Mouse (Mus musculus): ENCODE measurements around the gene C330021F23Rik. TPM values are rescaled to one million over a fixed set of nuclear protein-coding genes. Genes with fewer than 3 reads are reported as not detected.

The C330021F23Rik gene
- total RNA-seq, 1 experiment, result 4.6 TPM

- Histone ChIP-seq H3K27ac (ENCODE audit: insufficient read depth, low read depth, low read length, poor library complexity, severe bottlenecking) (no peak overlapping the region), H3K36me3 (ENCODE audit: control insufficient read depth, insufficient read depth, low read length, poor library complexity, severe bottlenecking) (peaks cover 76% of the 10 kb centered on the region), H3K4me3 (ENCODE audit: insufficient read depth in 1 of 2, low read depth in 1 of 2, low read length in 2 of 2, poor library complexity in 1 of 2, severe bottlenecking in 1 of 2) (no peak overlapping the region), H3K4me1 (ENCODE audit: control insufficient read depth in 2 of 2, insufficient read depth in 2 of 2, low read length in 2 of 2, poor library complexity in 1 of 2) (peaks cover 0 to 16% of the 10 kb centered on the region in 2 experiments; a peak in 1 of 4 replicates), H3K9ac (ENCODE audit: insufficient read depth, low read depth, low read length, poor library complexity, severe bottlenecking) (no peak overlapping the region), H3K9me3 (ENCODE audit: control insufficient read depth, insufficient read depth, low read depth, low read length) (no peaks in the 10 kb centered on the region)
- no peak for DNase-seq (ENCODE audit: low read depth, low spot score)
- in situ Hi-C loops (cut with MboI; ENCODE audit: low sequenced_read_pairs in 2 of 2, unreplicated experiment in 2 of 2), result no loop called here
- no peak for TF ChIP-seq HCFC1 (IDR thresholded peaks at IDR 0.05; ENCODE audit: borderline replicate concordance, insufficient read depth, low read length)
- TF ChIP-seq ZC3H11A (IDR thresholded peaks at IDR 0.05; ENCODE audit: borderline replicate concordance, low read depth, low read length), result no peak
- TF ChIP-seq CHD2 (IDR thresholded peaks at IDR 0.05; ENCODE audit: low read depth, low read length), result no peak
- no peak for TF ChIP-seq MAFK (IDR thresholded peaks at IDR 0.05; ENCODE audit: insufficient read depth, low read depth, low read length)
- no peak for TF ChIP-seq ZNF384 (IDR thresholded peaks at IDR 0.05; ENCODE audit: low read depth, low read length)
These were observed 42.0 kb downstream of the C330021F23Rik start for GRCm38 (mm10) chr8:3609816-3610150.

GRCm38 (mm10) chr8:3621199-3621970 is 53.6 kb downstream of the C330021F23Rik start, which contains the start of the genes Xab2 and Pet100:
TSS of gene Xab2 (minus strand) at chr8:3621316.
TSS of gene Pet100 (plus strand) at chr8:3621548.
- no peaks in the 10 kb centered on the region for H3K9me3 ChIP-seq (ENCODE audit: control insufficient read depth, insufficient read depth, low read depth, low read length)
- H3K27ac ChIP-seq (ENCODE audit: insufficient read depth, low read depth, low read length, poor library complexity, severe bottlenecking), result no peak within 1 kb of the TSS
- peak within 1 kb of the TSS; percentile 87 to 96 for H3K4me3 ChIP-seq (ENCODE audit: insufficient read depth in 1 of 2, low read depth in 1 of 2, low read length in 2 of 2, poor library complexity in 1 of 2, severe bottlenecking in 1 of 2)
- in situ Hi-C loops (cut with MboI; ENCODE audit: low sequenced_read_pairs in 2 of 2, unreplicated experiment in 2 of 2), result no loop called here
- H3K36me3 ChIP-seq (ENCODE audit: control insufficient read depth, insufficient read depth, low read length, poor library complexity, severe bottlenecking), result peaks cover 12% of the 10 kb centered on the region
- DNase-seq (ENCODE audit: low read depth, low spot score), result peak; percentile 100
- 0 out of 4 replicates have a peak, but pooled peaks cover 0 to 2% of the 10 kb centered on the region in 2 experiments for H3K4me1 ChIP-seq (ENCODE audit: control insufficient read depth in 2 of 2, insufficient read depth in 2 of 2, low read length in 2 of 2, poor library complexity in 1 of 2)
- peak; percentile 93 for TF ChIP-seq CHD2 (IDR thresholded peaks at IDR 0.05; ENCODE audit: low read depth, low read length)
- TF ChIP-seq MAFK (IDR thresholded peaks at IDR 0.05; ENCODE audit: insufficient read depth, low read depth, low read length), result no peak
- TF ChIP-seq HCFC1 (IDR thresholded peaks at IDR 0.05; ENCODE audit: borderline replicate concordance, insufficient read depth, low read length), result peak; percentile 93
- peak within 1 kb of the TSS; percentile 89 for H3K9ac ChIP-seq (ENCODE audit: insufficient read depth, low read depth, low read length, poor library complexity, severe bottlenecking)

GRCm38 (mm10) chr8:3622119-3622518 is 54.3 kb downstream of the C330021F23Rik start:
- H3K9ac ChIP-seq (ENCODE audit: insufficient read depth, low read depth, low read length, poor library complexity, severe bottlenecking), result peak overlapping the region; percentile 77; the same call in 1 of the 2 replicates
- in situ Hi-C loops (cut with MboI; ENCODE audit: low sequenced_read_pairs in 2 of 2, unreplicated experiment in 2 of 2), result no loop called here
- H3K36me3 ChIP-seq (ENCODE audit: control insufficient read depth, insufficient read depth, low read length, poor library complexity, severe bottlenecking), result peaks cover 11% of the 10 kb centered on the region
- DNase-seq (ENCODE audit: low read depth, low spot score), result no peak
- H3K9me3 ChIP-seq (ENCODE audit: control insufficient read depth, insufficient read depth, low read depth, low read length), result no peaks in the 10 kb centered on the region
- H3K4me1 ChIP-seq (ENCODE audit: control insufficient read depth in 2 of 2, insufficient read depth in 2 of 2, low read length in 2 of 2, poor library complexity in 1 of 2), result 0 out of 4 replicates have a peak, but pooled peaks cover 0 to 2% of the 10 kb centered on the region in 2 experiments
- H3K27ac ChIP-seq (ENCODE audit: insufficient read depth, low read depth, low read length, poor library complexity, severe bottlenecking), result no peak overlapping the region
- TF ChIP-seq ZNF384 (IDR thresholded peaks at IDR 0.05; ENCODE audit: low read depth, low read length) (no peak), HCFC1 (IDR thresholded peaks at IDR 0.05; ENCODE audit: borderline replicate concordance, insufficient read depth, low read length) (no peak), ZC3H11A (IDR thresholded peaks at IDR 0.05; ENCODE audit: borderline replicate concordance, low read depth, low read length) (no peak), MAFK (IDR thresholded peaks at IDR 0.05; ENCODE audit: insufficient read depth, low read depth, low read length) (no peak), CHD2 (IDR thresholded peaks at IDR 0.05; ENCODE audit: low read depth, low read length) (no peak)
- H3K4me3 ChIP-seq (ENCODE audit: insufficient read depth in 1 of 2, low read depth in 1 of 2, low read length in 2 of 2, poor library complexity in 1 of 2, severe bottlenecking in 1 of 2), result peak overlapping the region; percentile 78 to 93; a peak in 3 of 4 replicates

GRCm38 (mm10) chr8:3625445-3625844 is 57.7 kb downstream of the C330021F23Rik start, which contains the start of gene Pcp2:
TSS of gene Pcp2 (minus strand) at chr8:3625545.
- Histone ChIP-seq H3K27ac (ENCODE audit: insufficient read depth, low read depth, low read length, poor library complexity, severe bottlenecking) (no peak within 1 kb of the TSS), H3K36me3 (ENCODE audit: control insufficient read depth, insufficient read depth, low read length, poor library complexity, severe bottlenecking) (no peaks in the 10 kb centered on the region), H3K9me3 (ENCODE audit: control insufficient read depth, insufficient read depth, low read depth, low read length) (no peaks in the 10 kb centered on the region), H3K9ac (ENCODE audit: insufficient read depth, low read depth, low read length, poor library complexity, severe bottlenecking) (no peak within 1 kb of the TSS), H3K4me1 (ENCODE audit: control insufficient read depth in 2 of 2, insufficient read depth in 2 of 2, low read length in 2 of 2, poor library complexity in 1 of 2) (0 out of 4 replicates have a peak, but pooled peaks cover 0 to 2% of the 10 kb centered on the region in 2 experiments), H3K4me3 (ENCODE audit: insufficient read depth in 1 of 2, low read depth in 1 of 2, low read length in 2 of 2, poor library complexity in 1 of 2, severe bottlenecking in 1 of 2) (no peak within 1 kb of the TSS)
- no peak for DNase-seq (ENCODE audit: low read depth, low spot score)
- in situ Hi-C loops (cut with MboI; ENCODE audit: low sequenced_read_pairs in 2 of 2, unreplicated experiment in 2 of 2), result no loop called here
- TF ChIP-seq CHD2 (IDR thresholded peaks at IDR 0.05; ENCODE audit: low read depth, low read length) (no peak), ZNF384 (IDR thresholded peaks at IDR 0.05; ENCODE audit: low read depth, low read length) (no peak), MAFK (IDR thresholded peaks at IDR 0.05; ENCODE audit: insufficient read depth, low read depth, low read length) (no peak), ZC3H11A (IDR thresholded peaks at IDR 0.05; ENCODE audit: borderline replicate concordance, low read depth, low read length) (no peak), HCFC1 (IDR thresholded peaks at IDR 0.05; ENCODE audit: borderline replicate concordance, insufficient read depth, low read length) (no peak)

All from ES-E14 (cell line).